Mouse (Mus musculus) heart, embryonic 14.5 days (tissue): ENCODE measurements around the gene Rps11. TPM values are rescaled to one million over a fixed set of nuclear protein-coding genes. Genes with fewer than 3 reads are reported as not detected.

Source experiments
- ATAC-seq: fragments of 200-750 bp; cut with Nextera tagmentation; 2 replicates; pipeline ENCODE4 v1.8.0; 2017; ENCODE audit warnings: low read depth, moderate TSS enrichment; ENCODE audit not compliant: insufficient number of reproducible peaks, insufficient read depth, low FRiP score
- H3K27ac ChIP-seq, 2 experiments: fragments of 200-500 bp in 1 of 2; fragments of 300-500 bp in 1 of 2; sonication (generic) in 1 of 2; replicated peaks in 1 of 2; 2 replicates each; pipeline ENCODE4 v1.5.1; 2012 to 2014; ENCODE audit warnings: low read depth in 2 of 2, low read length in 2 of 2, control low read depth in 1 of 2, mild to moderate bottlenecking in 1 of 2, mixed read lengths in 1 of 2; ENCODE audit not compliant: control insufficient read depth in 1 of 2, insufficient read depth in 1 of 2
- H3K27me3 ChIP-seq: fragments of 300-500 bp; sonication (generic); 2 replicates; pipeline ENCODE4 v1.6.1; 2014; ENCODE audit warnings: mild to moderate bottlenecking, low read length, control low read depth; ENCODE audit not compliant: control insufficient read depth, insufficient read depth
- H3K36me3 ChIP-seq: fragments of 300-500 bp; sonication (generic); 2 replicates; pipeline ENCODE4 v1.6.1; 2014; ENCODE audit warnings: mild to moderate bottlenecking, control low read depth, low read length, mixed read lengths; ENCODE audit not compliant: control insufficient read depth, insufficient read depth
- H3K4me1 ChIP-seq, 2 experiments: fragments of 200-500 bp in 1 of 2; fragments of 300-500 bp in 1 of 2; sonication (generic) in 1 of 2; 2 replicates each; pipeline ENCODE4 v1.6.1; 2012 to 2014; ENCODE audit warnings: low read length in 2 of 2, control low read depth in 1 of 2, mixed read lengths in 1 of 2; ENCODE audit not compliant: control insufficient read depth in 2 of 2, insufficient read depth in 2 of 2
- H3K4me2 ChIP-seq: fragments of 300-500 bp; sonication (generic); 2 replicates; pipeline ENCODE4 v1.6.1; 2014; ENCODE audit warnings: mild to moderate bottlenecking, low read length
- H3K4me3 ChIP-seq, 2 experiments: fragments of 200-500 bp in 1 of 2; fragments of 300-500 bp in 1 of 2; sonication (generic) in 1 of 2; 2 replicates each; pipeline ENCODE4 v1.5.1; 2012 to 2014; ENCODE audit warnings: low read length in 2 of 2, mild to moderate bottlenecking in 2 of 2, control low read depth in 1 of 2, low read depth in 1 of 2, moderate library complexity in 1 of 2; ENCODE audit not compliant: control insufficient read depth in 1 of 2, insufficient read depth in 1 of 2
- H3K9ac ChIP-seq: fragments of 300-500 bp; sonication (generic); 2 replicates; pipeline ENCODE4 v1.6.1; 2014; ENCODE audit warnings: mild to moderate bottlenecking, low read length
- H3K9me3 ChIP-seq: fragments of 300-500 bp; sonication (generic); 2 replicates; pipeline ENCODE4 v1.6.1; 2016; ENCODE audit warnings: low read length, control low read depth; ENCODE audit not compliant: control insufficient read depth
- WGBS: fragments of 180-500 bp; shearing (Covaris S2); extraction: QIAGEN DNeasy Blood & Tissue Kit; methylation state at CpG from one replicate; pipeline ENCODE4 v1.1.7; 2014; 5-methylcytosine and 5-hydroxymethylcytosine counted together
- polyA plus RNA-seq: library from polyadenylated mRNA; unstranded; fragments of >200 nt; fragmentation: Nextera tagmentation; extraction: Ambion mirVana; gene quantifications from 2 replicates; pipeline ENCODE4 v1.2.1, GENCODE M21; 2014

Rps11 gene
- polyA plus RNA-seq, 1 experiment from 2014 or later = 1,103 TPM

DNA sequence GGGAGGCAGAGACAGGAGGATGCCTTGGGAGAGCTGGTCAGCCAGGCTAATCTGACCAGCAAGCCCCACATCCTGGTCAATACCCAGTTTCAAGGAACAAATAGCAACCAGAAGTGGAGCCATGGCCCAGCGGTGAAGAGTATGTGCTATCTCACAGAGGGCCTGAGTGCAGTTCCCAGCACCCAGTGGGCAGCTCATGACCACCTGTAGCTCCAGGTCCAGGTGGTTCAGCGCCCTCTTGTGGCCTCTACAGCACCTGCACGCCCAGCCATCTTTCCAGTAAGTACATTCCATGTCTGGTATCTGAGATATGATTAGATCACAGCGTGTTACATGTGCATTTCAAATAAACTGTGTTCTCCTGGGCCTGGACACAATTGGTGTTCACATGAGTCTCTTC, 38.2 kb downstream of the Rps11 start:
- no peaks in the 10 kb centered on the region for H3K27me3 ChIP-seq

GRCm38 (mm10) chr7:45083300-45083890, 40.8 kb downstream of the Rps11 start:
- Histone ChIP-seq H3K4me2 (no peak overlapping the region), H3K9ac (no peak overlapping the region), H3K4me1 (peaks cover 0 to 6% of the 10 kb centered on the region in 2 experiments; a peak in 2 of 4 replicates), H3K4me3 (no peak overlapping the region), H3K36me3 (peaks cover 61% of the 10 kb centered on the region), H3K9me3 (no peaks in the 10 kb centered on the region), H3K27me3 (no peaks in the 10 kb centered on the region), H3K27ac (no peak overlapping the region)
- WGBS = 79% methylated on average over 22 of the region's 22 CpGs
- ATAC-seq = no peak

More for the DNA sequence above, 38.2 kb downstream of the Rps11 start:
- Histone ChIP-seq H3K9me3 (no peaks in the 10 kb centered on the region), H3K27ac (no peak overlapping the region), H3K4me2 (no peak overlapping the region), H3K4me1 (peaks cover 9 to 10% of the 10 kb centered on the region in 2 experiments; a peak in 2 of 4 replicates), H3K4me3 (no peak overlapping the region), H3K36me3 (peaks cover 67% of the 10 kb centered on the region), H3K9ac (no peak overlapping the region)
- no peak for ATAC-seq
- 77% methylated on average over 4 of the region's 4 CpGs for WGBS

DNA sequence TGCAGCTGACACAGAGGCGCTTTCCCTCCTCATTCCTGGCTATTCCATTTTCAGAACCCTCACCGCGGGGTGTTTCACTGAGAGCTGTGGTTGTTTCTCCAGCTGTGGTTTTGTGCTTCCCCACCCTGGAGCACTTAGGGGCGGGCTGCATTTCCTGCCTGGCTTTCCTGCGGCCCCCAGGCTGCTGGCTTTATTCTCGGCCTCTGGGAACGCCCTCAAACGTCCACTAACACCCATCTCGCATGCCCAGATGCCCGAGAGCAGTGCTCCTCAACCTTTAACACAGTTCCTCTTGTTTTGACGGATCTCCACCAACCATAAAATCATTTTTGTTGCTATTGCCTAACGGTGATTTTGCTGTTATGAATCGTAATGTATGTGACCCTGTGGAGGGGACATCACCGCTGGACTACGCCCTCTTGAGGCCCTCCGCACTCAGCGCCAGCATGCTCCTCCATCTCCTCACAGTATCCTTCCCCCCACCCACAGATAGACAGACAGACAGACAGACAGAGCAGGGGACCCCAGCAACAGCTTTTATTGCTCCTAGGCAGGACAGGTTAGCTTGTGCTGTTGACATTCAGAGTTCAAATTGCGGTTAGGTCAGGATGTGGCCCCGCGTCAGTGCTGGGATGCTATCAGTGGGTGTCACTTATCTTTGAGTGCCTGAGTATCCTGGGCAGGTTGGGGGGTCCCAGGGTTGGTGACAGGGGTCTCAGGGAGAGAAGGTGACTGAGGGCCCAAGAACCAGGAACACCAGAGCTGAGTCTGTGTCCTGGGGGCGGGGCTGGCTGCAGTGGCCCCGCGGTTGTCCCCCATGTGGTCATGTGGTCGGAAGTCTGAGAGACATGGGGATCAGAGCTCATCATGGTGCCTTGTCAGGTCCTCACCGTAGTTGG, 41.6 kb downstream of the Rps11 start:
- ATAC-seq = no peak; the same call in 1 of the 2 replicates
- Histone ChIP-seq H3K9me3 (no peaks in the 10 kb centered on the region), H3K4me3 (no peak overlapping the region), H3K9ac (no peak overlapping the region), H3K4me1 (peaks cover 0 to 7% of the 10 kb centered on the region in 2 experiments; a peak in 2 of 4 replicates), H3K36me3 (peaks cover 60% of the 10 kb centered on the region), H3K4me2 (no peak overlapping the region), H3K27ac (peak overlapping the region; percentile 23 to 25; a peak in 1 of 4 replicates), H3K27me3 (no peaks in the 10 kb centered on the region)
- WGBS = 62% methylated on average over 25 of the region's 25 CpGs

- H3K4me2 ChIP-seq = no peak overlapping the region
- H3K4me1 ChIP-seq = peaks cover 2 to 8% of the 10 kb centered on the region in 2 experiments
- H3K36me3 ChIP-seq = peaks cover 60% of the 10 kb centered on the region
- ATAC-seq = no peak
- H3K27me3 ChIP-seq = no peaks in the 10 kb centered on the region
- no peak overlapping the region for H3K4me3 ChIP-seq
- no peaks in the 10 kb centered on the region for H3K9me3 ChIP-seq
- no peak overlapping the region for H3K27ac ChIP-seq
- 53% methylated on average over 5 of the region's 5 CpGs for WGBS
- H3K9ac ChIP-seq = no peak overlapping the region
These were observed 43.2 kb downstream of the Rps11 start for GRCm38 (mm10) chr7:45081016-45081415.

DNA sequence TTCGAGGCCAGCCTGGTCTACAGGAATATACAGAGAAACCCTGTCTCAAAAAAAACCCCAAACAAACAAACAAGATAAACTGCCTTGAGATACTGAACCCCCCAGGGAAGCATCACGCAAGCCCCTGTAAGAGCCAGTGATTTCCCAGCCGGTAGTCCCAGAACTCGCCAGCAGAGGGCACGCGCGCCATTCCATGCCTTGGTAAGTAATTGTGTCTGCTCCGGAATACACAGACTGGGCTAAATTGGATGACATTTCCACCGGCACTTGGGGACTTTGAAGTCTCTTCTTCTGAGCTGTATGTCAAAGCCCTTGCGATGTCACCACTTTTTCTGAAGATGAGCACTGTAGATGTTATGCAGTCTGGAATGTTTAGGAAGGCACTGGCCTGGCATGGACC, 44.4 kb downstream of the Rps11 start:
- Histone ChIP-seq H3K9ac (no peak overlapping the region), H3K36me3 (peaks cover 57% of the 10 kb centered on the region), H3K4me3 (no peak overlapping the region), H3K9me3 (no peaks in the 10 kb centered on the region), H3K27ac (no peak overlapping the region), H3K4me2 (no peak overlapping the region), H3K27me3 (no peaks in the 10 kb centered on the region), H3K4me1 (peaks cover 14 to 20% of the 10 kb centered on the region in 2 experiments)
- under 1% methylated on average over 10 of the region's 10 CpGs for WGBS
- no peak for ATAC-seq

DNA sequence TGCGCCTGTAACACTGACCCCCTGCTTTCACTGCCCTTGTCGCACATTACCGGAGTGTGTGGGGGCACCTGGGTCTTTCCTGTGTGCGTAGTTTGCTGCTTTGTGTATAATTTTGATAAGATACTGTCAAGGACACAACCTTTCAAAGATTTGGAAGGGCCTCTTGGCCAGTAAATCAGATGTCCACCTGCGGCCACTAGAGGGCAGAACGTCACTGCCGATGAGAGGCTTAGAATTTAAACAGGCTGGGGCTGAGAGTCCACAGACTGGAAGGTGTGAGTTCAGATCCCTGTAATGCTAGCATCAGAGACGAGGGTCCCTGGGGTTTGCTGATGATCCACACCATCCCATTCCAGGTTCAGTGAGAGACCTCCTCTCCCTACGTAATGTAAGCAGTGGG, 45.7 kb downstream of the Rps11 start:
- peaks cover 56% of the 10 kb centered on the region for H3K36me3 ChIP-seq
- no peak overlapping the region for H3K4me3 ChIP-seq
- no peak for ATAC-seq
- peak overlapping the region in 1 of 2 experiments; percentile 41; a peak in 1 of 4 replicates for H3K27ac ChIP-seq
- H3K4me2 ChIP-seq = no peak overlapping the region
- WGBS = 22% methylated on average over 9 of the region's 9 CpGs
- no peak overlapping the region for H3K9ac ChIP-seq
- H3K27me3 ChIP-seq = no peaks in the 10 kb centered on the region
- peaks cover 15 to 23% of the 10 kb centered on the region in 2 experiments for H3K4me1 ChIP-seq
- H3K9me3 ChIP-seq = no peaks in the 10 kb centered on the region

DNA sequence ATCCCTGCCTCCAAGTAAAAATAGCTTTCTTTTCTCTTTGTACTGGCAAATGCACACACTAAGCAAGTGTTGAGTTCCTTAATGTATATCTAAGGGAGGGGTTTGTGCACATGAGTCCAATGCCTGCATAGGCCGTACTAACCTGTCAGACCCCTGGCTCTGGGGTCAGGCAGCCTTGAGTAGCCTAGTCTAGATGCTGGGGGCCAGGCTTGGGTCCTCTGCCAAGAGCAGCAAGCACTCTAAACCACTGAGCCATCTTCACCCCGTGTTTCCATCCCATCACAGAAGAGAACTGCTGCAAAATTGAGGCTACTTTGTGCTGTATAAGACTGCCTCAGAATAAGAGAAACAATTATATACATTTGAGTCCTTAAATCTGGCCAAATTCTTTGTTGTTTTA, 46.4 kb downstream of the Rps11 start:
- WGBS = 86% methylated on average over 2 of the region's 2 CpGs
- Histone ChIP-seq H3K27ac (no peak overlapping the region), H3K9me3 (no peaks in the 10 kb centered on the region), H3K9ac (no peak overlapping the region), H3K36me3 (peaks cover 50% of the 10 kb centered on the region), H3K4me2 (no peak overlapping the region), H3K4me1 (peaks cover 15 to 22% of the 10 kb centered on the region in 2 experiments), H3K4me3 (no peak overlapping the region), H3K27me3 (no peaks in the 10 kb centered on the region)
- ATAC-seq = no peak
